Mouse (Mus musculus): ENCODE data around the gene Adsl.

The Adsl gene

GRCm38 (mm10) chr15:80941468-80942040, 6.7 kb upstream of the Adsl start:
- no peak for DNase-seq (ENCODE audit: low spot score)

DNA sequence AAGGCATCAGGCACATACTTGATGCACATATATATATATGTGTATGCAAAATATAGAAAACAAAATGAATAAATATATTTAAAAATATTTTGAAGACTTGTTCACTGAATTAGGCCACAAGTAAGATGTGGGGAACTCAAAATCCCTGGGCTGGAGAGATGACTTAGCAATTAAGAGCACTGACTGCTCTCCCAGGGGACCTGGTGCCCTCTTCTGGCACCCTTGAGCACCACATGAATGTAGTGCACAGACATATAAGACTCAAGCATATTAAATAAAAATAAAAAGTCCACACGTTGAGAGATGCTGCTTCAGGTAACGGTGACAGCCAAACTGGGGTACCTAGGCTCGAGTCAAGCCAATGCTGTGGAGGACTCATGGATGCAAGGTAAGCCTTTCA, 2.4 kb upstream of the Adsl start:
- DNase-seq (ENCODE audit: low spot score), result peak; percentile 29

DNA sequence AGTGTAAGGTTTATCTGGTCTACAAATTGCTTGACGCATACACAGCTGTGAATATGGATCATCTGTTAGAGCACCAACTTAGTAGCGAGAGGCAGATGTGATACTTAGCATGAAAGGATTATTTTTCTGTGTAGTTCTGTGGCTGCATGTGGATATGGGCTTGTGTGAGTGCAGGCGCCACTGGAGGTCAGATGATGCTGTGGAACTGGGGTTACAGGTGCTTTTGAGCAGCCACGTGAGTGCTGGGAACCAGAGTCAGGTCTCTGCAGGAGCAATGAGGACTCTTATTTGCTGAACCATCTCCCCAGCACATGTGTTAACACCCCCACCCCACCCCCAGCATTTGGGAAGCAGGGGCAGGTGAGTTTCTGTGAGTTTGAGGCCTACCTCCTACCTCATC, 1.1 kb downstream of the Adsl start:
- no peak for DNase-seq (ENCODE audit: low spot score)

- DNase-seq (ENCODE audit: low spot score), result no peak
These were observed 1.8 kb downstream of the Adsl start for GRCm38 (mm10) chr15:80950055-80950454.

- no peak for DNase-seq (ENCODE audit: low spot score)
These were observed 5.7 kb downstream of the Adsl start for GRCm38 (mm10) chr15:80953971-80954370.

DNA sequence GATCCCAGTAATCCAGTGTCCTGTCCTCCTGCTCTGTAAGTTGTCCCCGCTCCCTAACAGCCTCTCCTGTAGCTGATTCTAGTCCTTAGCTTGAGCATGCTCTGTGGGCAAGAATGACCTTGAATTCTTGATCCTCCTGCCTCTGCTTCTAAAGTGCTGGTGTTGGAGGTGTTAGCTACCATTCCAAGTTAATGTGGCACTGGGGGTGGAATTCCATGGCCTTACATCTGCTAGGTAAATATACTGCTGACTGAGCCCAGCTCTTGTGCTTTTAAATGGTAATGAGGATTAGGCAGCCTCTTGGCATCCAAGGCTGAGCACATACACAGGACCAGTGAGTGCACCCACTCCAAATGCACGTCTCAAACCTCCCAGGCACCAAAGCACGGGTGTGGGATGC, 6.6 kb downstream of the Adsl start:
- DNase-seq (ENCODE audit: low spot score), result no peak

GRCm38 (mm10) chr15:80955836-80956438, 7.6 kb downstream of the Adsl start:
- DNase-seq (ENCODE audit: low spot score), result no peak

- no peak for DNase-seq (ENCODE audit: low spot score)
These were observed 21.1 kb downstream of the Adsl start for GRCm38 (mm10) chr15:80969371-80969770.

- no peak for DNase-seq (ENCODE audit: low spot score)
These were observed 26.0 kb downstream of the Adsl start for GRCm38 (mm10) chr15:80974311-80974710.

GRCm38 (mm10) chr15:80975666-80976065, 27.4 kb downstream of the Adsl start:
- no peak for DNase-seq (ENCODE audit: low spot score)

DNA sequence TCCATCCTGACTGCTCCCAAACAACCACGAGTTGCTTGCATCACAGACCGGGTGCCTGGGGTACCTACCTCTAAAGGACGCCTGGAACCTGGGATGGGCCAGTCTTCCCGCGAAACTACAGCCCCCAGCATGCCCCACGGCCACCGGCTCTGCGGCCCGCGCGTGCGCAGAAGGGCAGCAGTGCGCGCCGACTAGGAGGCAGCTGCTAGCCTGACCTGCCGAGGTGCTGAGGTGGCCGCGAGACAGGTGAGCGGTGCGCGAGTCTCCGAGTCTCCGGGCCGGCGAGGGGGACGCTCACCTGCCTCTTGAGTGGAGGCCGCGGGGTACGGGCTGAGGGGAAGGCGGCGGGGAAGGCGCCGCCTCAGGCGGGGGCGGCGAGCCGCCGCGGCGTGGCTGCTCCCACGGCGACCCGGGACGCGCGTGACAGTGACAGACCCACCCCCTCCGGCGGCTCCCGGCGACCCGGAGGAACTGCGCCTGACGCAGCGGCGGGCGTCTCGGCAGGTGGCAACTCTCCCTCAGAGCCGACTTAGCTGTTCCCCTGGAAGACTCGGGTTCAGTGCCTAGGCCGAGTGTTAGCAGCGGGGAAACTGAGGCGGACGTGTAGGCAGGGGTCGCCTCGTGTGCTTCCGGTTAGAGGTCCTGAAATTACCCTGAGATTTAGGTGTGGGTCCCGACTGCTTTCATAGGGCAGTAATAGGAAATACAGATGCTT, 29.5 kb downstream of the Adsl start, which contains the start of gene Sgsm3:
Gene Sgsm3, plus strand, starts transcription at position 146 of the 715 bp plus-strand sequence.
- DNase-seq (ENCODE audit: low spot score), result peak; percentile 93

GRCm38 (mm10) chr15:80979611-80980010, 31.3 kb downstream of the Adsl start:
- DNase-seq (ENCODE audit: low spot score), result no peak

GRCm38 (mm10) chr15:80981176-80981575, 32.9 kb downstream of the Adsl start:
- DNase-seq (ENCODE audit: low spot score), result no peak

DNA sequence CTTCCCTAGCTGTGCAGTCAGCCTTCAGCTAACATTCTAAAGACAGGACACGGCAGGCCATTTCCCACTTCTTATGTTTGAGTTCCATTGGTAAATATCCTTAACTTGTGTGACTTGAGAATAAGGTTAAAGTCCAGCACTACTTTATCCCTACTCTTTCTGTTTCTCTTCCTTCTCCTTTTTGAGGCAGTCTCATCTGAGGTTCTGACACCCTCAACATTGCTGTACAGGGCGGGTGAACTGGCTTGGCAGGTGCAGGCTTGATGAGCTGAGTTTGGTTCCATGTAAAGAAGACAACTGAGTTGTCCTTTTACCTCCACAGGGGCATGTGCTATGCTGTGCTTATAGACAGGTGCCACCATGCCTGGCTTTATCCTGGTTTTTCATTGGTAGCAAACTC, 35.0 kb downstream of the Adsl start:
- DNase-seq (ENCODE audit: low spot score), result no peak

DNA sequence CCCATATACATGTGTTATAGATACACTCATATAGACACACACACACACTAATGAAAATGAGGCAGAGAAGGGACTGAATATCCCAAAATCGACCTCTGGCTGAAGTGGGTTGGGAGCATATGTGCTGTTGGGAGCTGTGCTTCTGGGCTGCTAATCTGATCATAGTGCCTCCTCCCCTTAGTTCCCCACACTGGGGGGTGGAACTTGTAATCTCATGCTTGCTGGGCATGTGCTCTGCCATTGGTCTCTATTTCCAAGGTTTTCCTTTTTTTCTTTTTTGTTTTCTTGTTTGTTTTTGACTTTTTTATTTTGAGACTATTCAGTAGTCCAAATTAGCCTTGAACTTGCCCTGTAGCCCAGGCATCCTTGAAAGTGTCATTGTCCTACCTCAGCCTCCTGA, 40.0 kb downstream of the Adsl start:
- no peak for DNase-seq (ENCODE audit: low spot score)

DNA sequence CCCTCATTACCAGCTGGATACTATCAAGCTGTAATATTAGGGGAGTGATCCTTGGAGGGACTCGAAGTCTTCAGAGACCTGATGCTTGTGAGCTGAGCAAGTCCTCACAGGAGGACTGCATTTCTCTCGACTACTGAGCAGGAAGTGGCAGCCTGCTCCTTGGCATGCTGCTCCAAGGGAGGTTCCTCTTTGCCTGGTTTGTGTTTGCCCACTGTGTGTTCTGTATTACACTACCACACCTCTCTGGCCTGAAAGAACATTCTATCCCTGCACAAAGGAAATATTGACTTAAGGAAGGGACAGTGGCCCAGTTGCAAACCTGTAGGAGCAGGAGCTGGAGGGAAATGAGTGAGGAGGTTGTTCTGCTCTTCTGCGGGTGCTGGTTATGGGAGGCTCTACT, 41.4 kb downstream of the Adsl start:
- no peak for DNase-seq (ENCODE audit: low spot score)

GRCm38 (mm10) chr15:80994959-80995358, 46.7 kb downstream of the Adsl start:
- no peak for DNase-seq (ENCODE audit: low spot score)

DNA sequence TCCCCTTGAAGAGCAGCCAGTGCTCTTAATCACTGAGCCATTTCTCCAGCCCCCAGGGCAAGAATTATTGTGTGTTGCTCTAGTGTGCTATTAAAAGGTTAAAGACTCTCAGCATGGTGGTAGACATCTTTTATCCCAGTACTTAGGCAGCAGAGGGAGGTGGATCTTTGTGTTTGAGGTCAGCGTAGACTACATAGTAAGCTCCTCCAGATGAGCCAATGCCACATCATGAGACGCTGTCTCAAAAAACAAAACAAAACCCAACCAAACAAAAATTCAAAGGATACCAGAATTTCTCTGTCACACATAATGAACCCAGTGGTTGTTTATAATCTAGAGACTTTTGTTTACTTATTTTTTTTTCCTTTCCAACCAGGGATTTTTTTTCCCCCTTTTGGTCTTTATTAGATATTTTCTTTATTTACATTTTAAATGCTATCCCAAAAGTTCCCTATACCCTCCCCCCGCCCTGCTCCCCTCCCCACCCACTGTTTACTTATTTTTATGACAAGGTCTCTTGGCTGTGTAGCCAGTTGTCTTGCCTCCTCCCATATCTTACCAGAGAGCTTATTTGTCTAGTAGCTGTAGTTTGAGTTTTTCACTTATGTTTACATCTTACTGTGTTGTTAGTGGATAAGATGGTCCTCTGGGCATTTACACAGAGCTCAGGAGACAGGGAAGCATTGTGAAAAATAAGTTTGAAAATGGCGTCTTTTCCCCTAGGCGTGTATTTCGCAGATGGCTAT, 48.0 kb downstream of the Adsl start:
- no peak for DNase-seq (ENCODE audit: low spot score)

DNA sequence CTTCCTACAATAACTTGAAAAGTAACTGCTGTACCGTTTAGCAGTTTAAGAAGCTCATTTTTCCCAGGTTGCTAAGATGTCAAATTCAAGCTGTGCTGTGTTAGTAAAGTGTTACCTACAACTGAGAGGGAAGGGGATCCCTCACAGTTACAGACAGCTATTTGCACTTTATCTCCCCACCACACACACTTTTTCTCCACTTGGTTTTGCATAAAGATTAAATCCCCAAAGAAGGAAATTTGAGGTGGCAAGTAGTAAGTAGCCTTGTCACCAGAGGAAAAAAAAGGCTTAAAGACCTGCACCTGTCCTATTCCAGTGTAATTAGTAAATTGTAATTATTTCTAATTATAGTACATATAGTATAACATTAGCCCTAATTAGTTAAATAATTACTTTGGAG, 48.8 kb downstream of the Adsl start:
- no peak for DNase-seq (ENCODE audit: low spot score)

DNA sequence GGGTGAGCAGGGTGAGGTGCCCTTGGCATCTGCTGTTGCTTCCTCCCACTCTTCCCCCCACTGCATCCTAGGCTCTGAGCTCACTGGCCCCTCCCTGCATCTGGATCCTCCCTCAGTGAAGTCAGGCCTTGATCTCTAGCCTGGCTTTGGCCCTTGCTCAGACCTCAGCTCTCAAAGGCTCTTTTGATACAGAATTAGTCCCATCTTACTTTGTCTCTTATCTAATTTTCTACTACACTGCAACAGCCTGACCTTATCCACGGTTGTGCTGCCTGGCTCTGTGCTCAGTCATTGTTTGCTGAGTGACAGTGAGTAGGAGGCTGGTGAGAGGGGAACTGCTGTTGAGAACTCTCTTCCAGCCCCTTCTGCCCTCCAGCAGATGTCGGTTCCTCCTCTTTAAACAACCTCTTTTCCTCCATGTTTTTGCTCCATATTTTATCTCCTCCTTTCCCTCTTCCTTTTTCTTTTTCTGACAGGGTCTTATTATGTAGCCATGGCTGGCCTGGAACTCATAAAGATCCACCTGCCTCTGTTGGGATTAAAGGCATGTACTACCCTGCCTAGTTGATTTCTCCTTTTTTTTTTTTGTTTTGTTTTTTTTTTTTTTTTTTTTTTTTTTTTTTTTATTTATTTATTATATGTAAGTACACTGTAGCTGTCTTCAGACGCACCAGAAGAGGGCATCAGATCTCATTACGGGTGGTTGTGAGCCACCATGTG, 52.3 kb downstream of the Adsl start:
- no peak for DNase-seq (ENCODE audit: low spot score)

GRCm38 (mm10) chr15:81006127-81006735, 57.9 kb downstream of the Adsl start:
- DNase-seq (ENCODE audit: low spot score), result no peak

DNA sequence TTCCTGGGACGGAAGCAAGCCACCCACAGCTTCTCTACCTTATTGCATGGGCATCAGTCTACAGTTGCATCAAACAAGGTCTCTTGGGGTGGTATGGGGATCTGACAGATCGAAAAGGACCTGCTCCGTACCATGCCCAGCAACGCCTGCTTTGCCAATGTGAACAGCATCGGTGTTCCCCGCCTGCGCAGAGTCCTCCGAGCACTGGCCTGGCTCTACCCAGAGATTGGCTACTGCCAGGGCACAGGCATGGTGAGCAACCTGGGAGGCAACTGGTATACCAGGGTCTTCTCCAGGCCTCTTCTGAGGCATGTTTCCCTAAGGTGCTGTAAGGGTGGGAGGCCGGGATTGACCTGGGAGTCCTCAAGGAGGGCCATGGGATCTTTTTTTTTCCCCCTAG, 59.0 kb downstream of the Adsl start:
- DNase-seq (ENCODE audit: low spot score), result no peak

All from embryo, embryonic 10 days (tissue).